Mouse (Mus musculus) ovary, postnatal 36 days (tissue): Measurements from ENCODE around the gene Stum.

ENCODE experiments used
- DNase-seq: peaks from one replicate; pipeline ENCODE4 v3.0.0; 2022; ENCODE audit warnings: low spot score, mixed read lengths

The Stum gene

GRCm38 (mm10) chr1:180384486-180384885 lies 98.8 kb downstream of the Stum start:
- peak; percentile 68 for DNase-seq

- no peak for DNase-seq
Measured at GRCm38 (mm10) chr1:180383884-180384283, 99.4 kb downstream of the Stum start.
